Mouse (Mus musculus): Measurements from ENCODE around the gene Necap1.

Necap1 gene

DNA sequence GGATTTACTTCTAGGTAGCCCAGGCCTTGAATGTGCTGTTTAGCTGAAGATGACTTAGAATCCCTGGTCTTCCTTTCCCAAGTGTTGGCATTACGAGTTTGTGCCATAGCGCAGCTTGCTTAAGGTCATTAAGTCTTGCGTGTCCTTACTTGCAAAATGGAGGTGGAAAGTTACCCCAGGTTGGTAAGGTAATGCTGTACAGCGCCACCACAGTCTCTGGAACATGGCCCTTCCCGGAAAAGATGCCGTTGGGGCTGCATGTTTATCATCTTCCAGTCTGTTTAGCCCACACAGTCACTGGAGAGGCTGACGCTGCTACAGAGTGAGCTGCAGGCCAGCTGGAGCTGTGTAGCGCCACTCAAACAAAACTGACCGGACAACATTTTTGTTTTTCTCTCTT is 9.3 kb downstream of the Necap1 start:
- no peak for DNase-seq (ENCODE audit: low spot score)

DNA sequence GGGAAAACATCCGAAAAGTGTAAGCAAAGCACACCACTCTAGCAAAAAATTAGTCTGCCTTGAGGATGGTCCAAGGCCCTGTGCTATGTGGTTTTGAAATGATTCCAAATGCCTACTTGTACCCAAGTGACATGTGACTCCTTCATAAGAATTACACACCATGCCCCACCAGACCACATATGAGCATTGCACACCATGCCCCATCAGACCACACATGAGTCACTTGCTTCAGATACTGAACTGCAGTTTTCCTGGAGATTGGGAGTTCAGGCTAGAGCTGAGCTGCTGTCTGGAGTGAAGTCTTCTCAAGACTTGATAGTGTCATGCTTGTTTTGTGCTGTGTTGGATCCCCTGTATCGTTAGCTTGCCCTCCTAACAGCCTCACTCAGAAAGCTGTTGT is 15.3 kb downstream of the Necap1 start:
- DNase-seq (ENCODE audit: low spot score): no peak

DNA sequence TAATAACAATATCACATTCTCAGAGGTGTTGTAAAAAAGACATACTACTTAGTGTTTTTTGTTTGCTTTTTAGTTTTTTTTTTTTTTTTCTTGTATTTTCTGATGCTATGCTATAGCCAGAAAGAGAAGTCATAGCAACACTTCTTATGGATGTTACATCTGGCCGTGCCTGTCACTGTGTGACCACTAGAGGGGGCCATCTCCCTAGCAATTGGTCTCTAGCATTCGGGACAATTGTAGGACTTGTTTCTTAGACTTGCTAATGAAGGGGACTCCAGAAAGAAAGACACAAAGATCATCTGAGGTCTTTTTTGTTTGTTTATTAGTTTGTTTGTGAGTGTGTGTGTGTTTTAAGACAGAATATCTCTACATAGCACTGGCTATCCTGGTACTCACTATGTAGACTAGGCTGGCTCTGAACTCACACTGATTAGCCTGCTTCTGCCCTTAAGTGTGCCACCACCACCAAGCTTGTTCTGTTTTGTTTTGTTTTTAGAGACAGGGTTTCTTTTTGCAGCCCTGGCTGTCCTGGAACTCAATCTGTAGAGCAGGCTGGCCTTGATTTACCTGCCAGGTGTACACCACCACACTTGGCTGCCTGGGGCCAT is 18.3 kb downstream of the Necap1 start:
- no peak for DNase-seq (ENCODE audit: low spot score)

DNA sequence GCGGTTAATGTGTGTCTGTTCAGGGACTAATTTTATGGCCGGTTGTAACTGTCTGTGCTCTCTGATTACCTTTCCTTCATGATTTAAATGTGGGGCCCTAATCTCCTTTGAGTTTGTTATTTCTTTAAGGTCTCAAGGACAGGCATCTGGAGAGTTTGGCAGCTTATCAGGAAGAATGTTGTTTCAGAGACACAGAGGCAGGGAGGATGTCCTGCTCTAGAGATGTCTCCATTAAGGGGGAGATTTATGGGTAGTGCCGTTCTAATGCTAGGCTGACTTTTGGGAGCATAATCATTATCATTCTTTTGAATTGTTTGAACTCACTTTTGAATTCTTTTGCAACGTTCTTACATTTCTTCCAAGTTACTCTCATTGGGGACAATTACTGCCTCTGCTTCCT is 45.6 kb downstream of the Necap1 start:
- no peak for DNase-seq (ENCODE audit: low spot score)

DNA sequence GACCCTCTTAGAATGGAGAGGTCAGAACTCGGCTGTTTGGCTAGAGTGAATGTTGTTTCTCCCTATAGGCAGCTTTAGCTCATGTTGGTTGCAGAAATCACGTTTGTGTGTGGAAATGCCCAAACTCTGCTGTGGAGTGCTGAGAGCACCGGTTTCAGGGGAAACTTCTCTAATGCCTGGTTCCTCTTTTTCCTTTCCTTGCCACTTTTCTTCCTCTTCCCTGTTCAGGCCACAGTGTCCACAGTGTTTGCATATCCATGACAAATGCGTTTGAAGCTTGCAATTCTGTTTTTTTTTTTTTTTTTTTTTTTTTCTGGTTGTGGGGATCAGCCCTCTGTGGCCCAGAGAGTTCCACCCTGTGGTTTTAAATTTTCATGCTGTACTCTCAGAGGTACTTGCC is 47.2 kb downstream of the Necap1 start, which contains the start of gene Clec4a1:
TSS of gene Clec4a1 (plus strand) at position 398 of the 400 bp plus-strand sequence.
- no peak for DNase-seq (ENCODE audit: low spot score)

DNA sequence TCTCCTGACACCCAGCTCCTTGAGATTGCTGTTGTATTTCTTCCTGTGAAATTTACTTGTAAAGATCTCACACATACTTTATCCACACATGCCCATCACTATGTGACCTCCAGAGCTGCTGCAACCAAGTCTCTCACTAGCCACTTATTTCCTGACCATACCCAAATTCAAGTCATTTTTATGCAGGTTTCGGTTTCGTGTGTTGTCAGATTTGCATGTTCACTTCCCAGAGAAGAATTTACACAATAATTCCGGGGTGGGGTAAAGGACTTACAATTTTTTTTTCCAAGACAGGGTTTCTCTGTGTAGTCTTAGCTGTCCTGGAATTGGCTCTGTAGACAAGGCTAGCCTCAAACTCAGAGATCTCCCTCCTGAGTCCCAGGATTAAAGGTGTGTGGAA is 60.6 kb downstream of the Necap1 start:
- no peak for DNase-seq (ENCODE audit: low spot score)
